ENCODE assay signal across 8 mouse cellular contexts in genomic region chr16:33676347-33677312, GRCm38 (mm10). TPM values are rescaled to one million over a fixed set of nuclear protein-coding genes. Genes with fewer than 3 reads are reported as not detected.
DNase-seq lines count a peak whose midpoint lies in the region; ATAC-seq and TF ChIP-seq lines count a peak whose summit lies in the region.
"Had no signal": no experiment of that assay in that cellular context is flagged by ENCODE, and none has a peak within 500 bp of the region (broad histone marks: within the 10 kb centered on the region; RNA-seq: fewer than 3 reads in every experiment).

No protein-coding gene starts in this region.

- no peak for TF ChIP-seq POLR2A in small intestine, adult 2 months (IDR thresholded peaks at IDR 0.05; ENCODE audit: low read depth, low read length)

- TF ChIP-seq EP300 in liver, postnatal 0 days (IDR thresholded peaks at IDR 0.05; ENCODE audit: low read depth) = no peak; the same call in 1 of the 2 replicates

- H3K36me3 ChIP-seq in liver, postnatal 0 days (replicated peaks; ENCODE audit: insufficient read depth, low read length) = no peaks in the 10 kb centered on the region
- H3K36me3 ChIP-seq in small intestine, adult 2 months (ENCODE audit: control insufficient read depth, insufficient read depth, low read length) = no peaks in the 10 kb centered on the region
- H3K36me3 ChIP-seq: hindbrain, embryonic 15.5 days had no signal

- no peak overlapping the region for H3K4me2 ChIP-seq in liver, postnatal 0 days (ENCODE audit: low read depth, low read length)
- H3K4me2 ChIP-seq: hindbrain, embryonic 15.5 days had no signal

- 58% methylated on average over 7 of the region's 7 CpGs for WGBS in liver, postnatal 0 days (ENCODE audit: insufficient replicate concordance)
- WGBS in small intestine, adult 2 months = 54% methylated on average over 7 of the region's 7 CpGs

- no peak overlapping the region for H3K9ac ChIP-seq in liver, postnatal 0 days (replicated peaks)
- H3K9ac ChIP-seq: hindbrain, embryonic 15.5 days had no signal

- no peak overlapping the region for H3K27ac ChIP-seq in liver, postnatal 0 days (ENCODE audit: low read depth)
- peak overlapping the region; percentile 63 for H3K27ac ChIP-seq in small intestine, adult 2 months (ENCODE audit: insufficient read depth, low read depth, low read length)
- H3K27ac ChIP-seq: hindbrain, embryonic 15.5 days had no signal

- ATAC-seq in liver, postnatal 0 days = peak; percentile 66
- no peak for ATAC-seq in inflammation-experienced regulatory T-cells, adult 6 months

- no peak overlapping the region for H3K4me3 ChIP-seq in liver, postnatal 0 days (ENCODE audit: low read depth, low read length)
- no peak overlapping the region for H3K4me3 ChIP-seq in small intestine, adult 2 months (ENCODE audit: low read depth, low read length)
- H3K4me3 ChIP-seq: hindbrain, embryonic 15.5 days had no signal

- no peaks in the 10 kb centered on the region for H3K9me3 ChIP-seq in liver, postnatal 0 days (ENCODE audit: low read length)
- H3K9me3 ChIP-seq: hindbrain, embryonic 15.5 days had no signal

- no peak for TF ChIP-seq CTCF in liver, postnatal 0 days (IDR thresholded peaks at IDR 0.05; ENCODE audit: low read depth)
- no peak for TF ChIP-seq CTCF in small intestine, adult 2 months (IDR thresholded peaks at IDR 0.05; ENCODE audit: extremely low read depth, insufficient read length, insufficient replicate concordance, low read depth, low read length)

- peaks cover 5% of the 10 kb centered on the region; the same call in 1 of the 2 replicates for H3K4me1 ChIP-seq in liver, postnatal 0 days (ENCODE audit: insufficient read depth)
- peaks cover 3% of the 10 kb centered on the region; the same call in 1 of the 2 replicates for H3K4me1 ChIP-seq in small intestine, adult 2 months (ENCODE audit: control insufficient read depth, insufficient read depth, insufficient read length, low read length)
- H3K4me1 ChIP-seq: hindbrain, embryonic 15.5 days had no signal

- H3K27me3 ChIP-seq in liver, postnatal 0 days (ENCODE audit: insufficient read depth, low read length) = no peaks in the 10 kb centered on the region
- no peaks in the 10 kb centered on the region for H3K27me3 ChIP-seq in small intestine, adult 2 months (ENCODE audit: control insufficient read depth, insufficient read depth, low read length)
- H3K27me3 ChIP-seq: hindbrain, embryonic 15.5 days had no signal

- DNase-seq in liver, postnatal 0 days = no peak
- DNase-seq in liver = no peak
- DNase-seq in heart, adult 9 months (ENCODE audit: low spot score in 2 of 2) = peak; percentile 86 to 91
- peak; percentile 34 to 63 for DNase-seq in kidney, adult 8-10 months
- DNase-seq in right cerebral cortex, postnatal 4 days = no peak

RNA-seq across cellular contexts. Expression of gene Heg1, which starts 7.5 kb away (rescaled TPM):
- polyA plus RNA-seq in liver, postnatal 0 days (2015; fragmentation: Nextera tagmentation; extraction: Ambion mirVana) = 4.4 and 4.7 TPM in 2 replicates
- 10.0 and 12.0 TPM in 2 replicates for polyA plus RNA-seq in small intestine, adult 2 months (2012; rRNA removed)
- polyA plus RNA-seq in inflammation-experienced regulatory T-cells, adult 6 months (2017; shearing (Covaris generic)) = 10 to 100 TPM; 28.3 to 33.9 (median 29.1) TPM

Comparison
In these comparisons a context has a peak if more than half of its experiments do, and no peak if none do; other contexts are left out.
1. DNase-seq: peak in heart, adult 9 months (2 of 2) and kidney, adult 8-10 months (2 of 2); none in liver, postnatal 0 days (single experiment), liver (single experiment) and right cerebral cortex, postnatal 4 days (single experiment).